Mouse (Mus musculus) lung, postnatal 25 days (tissue): Measurements from ENCODE around the gene Fbxo17.

Experiments
- DNase-seq: peaks from one replicate; pipeline ENCODE4 v3.0.0; 2022; ENCODE audit warnings: low spot score

Gene Fbxo17

GRCm38 (mm10) chr7:28767462-28767965 lies 50.9 kb downstream of the Fbxo17 start, which contains the start of gene Nfkbib:
Gene Nfkbib (minus strand): TSS chr7:28767512.
- no peak for DNase-seq

GRCm38 (mm10) chr7:28769414-28769958 lies 52.9 kb downstream of the Fbxo17 start:
- DNase-seq, result no peak

GRCm38 (mm10) chr7:28770309-28770708 lies 53.7 kb downstream of the Fbxo17 start:
- no peak for DNase-seq

GRCm38 (mm10) chr7:28771867-28772266 lies 55.3 kb downstream of the Fbxo17 start:
- no peak for DNase-seq

- no peak for DNase-seq
Observed at GRCm38 (mm10) chr7:28773163-28773562, 56.6 kb downstream of the Fbxo17 start.

GRCm38 (mm10) chr7:28774164-28774563 lies 57.6 kb downstream of the Fbxo17 start:
- no peak for DNase-seq

GRCm38 (mm10) chr7:28775129-28775528 lies 58.5 kb downstream of the Fbxo17 start:
- DNase-seq, result no peak

- no peak for DNase-seq
Observed at GRCm38 (mm10) chr7:28778825-28779224, 62.2 kb downstream of the Fbxo17 start.

- DNase-seq, result peak; percentile 89
Observed at GRCm38 (mm10) chr7:28780067-28780658, 63.6 kb downstream of the Fbxo17 start.

GRCm38 (mm10) chr7:28780857-28781256 lies 64.3 kb downstream of the Fbxo17 start:
- no peak for DNase-seq

GRCm38 (mm10) chr7:28781261-28781663 lies 64.7 kb downstream of the Fbxo17 start:
- DNase-seq, result peak; percentile 57

- DNase-seq, result no peak
Observed at GRCm38 (mm10) chr7:28785161-28785560, 68.6 kb downstream of the Fbxo17 start.
